In genomic region chr6:146234417-146234816, GRCm38 (mm10) we compare ENCODE assay signal across 26 mouse cellular contexts.
DNase-seq lines count a peak whose midpoint lies in the region; ATAC-seq and TF ChIP-seq lines count a peak whose summit lies in the region.
"Had no signal": no experiment of that assay in that cellular context is flagged by ENCODE, and none has a peak within 500 bp of the region (broad histone marks: within the 10 kb centered on the region; RNA-seq: fewer than 3 reads in every experiment).

No protein-coding gene starts in this region.

- no peak overlapping the region for H3K4me2 ChIP-seq in hindbrain, embryonic 14.5 days (replicated peaks)
- H3K4me2 ChIP-seq in hindbrain, embryonic 11.5 days (replicated peaks; ENCODE audit: low read depth, low read length): no peak overlapping the region
- no peak overlapping the region for H3K4me2 ChIP-seq in hindbrain, postnatal 0 days (ENCODE audit: low read depth, low read length)
- H3K4me2 ChIP-seq in hindbrain, embryonic 12.5 days (replicated peaks): no peak overlapping the region
- no peak overlapping the region for H3K4me2 ChIP-seq in midbrain, embryonic 15.5 days
- no peak overlapping the region for H3K4me2 ChIP-seq in midbrain, embryonic 13.5 days (replicated peaks)
- H3K4me2 ChIP-seq in neural tube, embryonic 14.5 days (ENCODE audit: low read depth, low read length): no peak overlapping the region
- H3K4me2 ChIP-seq: embryonic facial prominence, embryonic 13.5 days; forebrain, embryonic 12.5 days; forebrain, embryonic 15.5 days; heart, embryonic 12.5 days; heart, embryonic 15.5 days had no signal

- peak; percentile 58; the same call in 1 of the 2 replicates for ATAC-seq in hindbrain, embryonic 14.5 days (ENCODE audit: low FRiP score)
- no peak for ATAC-seq in hindbrain, embryonic 11.5 days (ENCODE audit: low FRiP score)
- ATAC-seq in hindbrain, postnatal 0 days: no peak
- ATAC-seq in hindbrain, embryonic 12.5 days (ENCODE audit: low FRiP score): no peak
- no peak for ATAC-seq in midbrain, embryonic 15.5 days (replicated peaks)
- no peak for ATAC-seq in midbrain, embryonic 13.5 days
- ATAC-seq in neural tube, embryonic 14.5 days (ENCODE audit: low read depth): peak; percentile 69
- ATAC-seq: activated CD4-positive, CD25-positive, alpha-beta regulatory T cell, adult 4 months had no signal

- H3K9me3 ChIP-seq in hindbrain, embryonic 14.5 days (ENCODE audit: control insufficient read depth, low read length): no peaks in the 10 kb centered on the region
- no peaks in the 10 kb centered on the region for H3K9me3 ChIP-seq in hindbrain, embryonic 11.5 days (ENCODE audit: control insufficient read depth, low read length)
- H3K9me3 ChIP-seq in hindbrain, postnatal 0 days (ENCODE audit: low read length): no peaks in the 10 kb centered on the region
- H3K9me3 ChIP-seq in hindbrain, embryonic 12.5 days (replicated peaks): no peaks in the 10 kb centered on the region
- H3K9me3 ChIP-seq in midbrain, embryonic 15.5 days: no peaks in the 10 kb centered on the region
- no peaks in the 10 kb centered on the region for H3K9me3 ChIP-seq in midbrain, embryonic 13.5 days
- no peaks in the 10 kb centered on the region for H3K9me3 ChIP-seq in neural tube, embryonic 14.5 days (ENCODE audit: control insufficient read depth, low read length)
- H3K9me3 ChIP-seq: embryonic facial prominence, embryonic 10.5 days; embryonic facial prominence, embryonic 13.5 days; forebrain, embryonic 12.5 days; forebrain, embryonic 15.5 days; heart, embryonic 15.5 days had no signal

- peaks cover 17% of the 10 kb centered on the region for H3K4me1 ChIP-seq in hindbrain, embryonic 14.5 days (replicated peaks; ENCODE audit: control insufficient read depth, insufficient read depth, low read length)
- no peaks in the 10 kb centered on the region for H3K4me1 ChIP-seq in hindbrain, embryonic 11.5 days (replicated peaks; ENCODE audit: control insufficient read depth, insufficient read depth, low read length)
- no peaks in the 10 kb centered on the region for H3K4me1 ChIP-seq in hindbrain, postnatal 0 days (ENCODE audit: insufficient read depth, low read length)
- H3K4me1 ChIP-seq in hindbrain, embryonic 12.5 days: peaks cover 12% of the 10 kb centered on the region
- H3K4me1 ChIP-seq in midbrain, embryonic 15.5 days: peaks cover 13% of the 10 kb centered on the region
- peaks cover 13% of the 10 kb centered on the region for H3K4me1 ChIP-seq in midbrain, embryonic 13.5 days (replicated peaks)
- H3K4me1 ChIP-seq in neural tube, embryonic 14.5 days (ENCODE audit: control insufficient read depth, insufficient read depth, low read length): peaks cover 10% of the 10 kb centered on the region
- H3K4me1 ChIP-seq: heart, embryonic 15.5 days had no signal

- WGBS in hindbrain, embryonic 14.5 days: 44% methylated on average over 1 of the region's 1 CpGs
- WGBS in hindbrain, embryonic 11.5 days: 86% methylated on average over 1 of the region's 1 CpGs
- WGBS in hindbrain, postnatal 0 days: 55% methylated on average over 1 of the region's 1 CpGs
- WGBS in hindbrain, embryonic 12.5 days: 79% methylated on average over 1 of the region's 1 CpGs
- WGBS in midbrain, embryonic 15.5 days: 60% methylated on average over 1 of the region's 1 CpGs
- 77% methylated on average over 1 of the region's 1 CpGs for WGBS in midbrain, embryonic 13.5 days
- 41% methylated on average over 1 of the region's 1 CpGs for WGBS in neural tube, embryonic 14.5 days

- H3K36me3 ChIP-seq in hindbrain, embryonic 14.5 days (replicated peaks; ENCODE audit: control insufficient read depth, insufficient read depth): no peaks in the 10 kb centered on the region
- H3K36me3 ChIP-seq in hindbrain, embryonic 11.5 days (ENCODE audit: control insufficient read depth, insufficient read depth, low read length): no peaks in the 10 kb centered on the region
- no peaks in the 10 kb centered on the region for H3K36me3 ChIP-seq in hindbrain, postnatal 0 days (ENCODE audit: insufficient read depth, low read length)
- no peaks in the 10 kb centered on the region for H3K36me3 ChIP-seq in hindbrain, embryonic 12.5 days
- no peaks in the 10 kb centered on the region for H3K36me3 ChIP-seq in midbrain, embryonic 15.5 days (replicated peaks)
- no peaks in the 10 kb centered on the region for H3K36me3 ChIP-seq in midbrain, embryonic 13.5 days
- no peaks in the 10 kb centered on the region for H3K36me3 ChIP-seq in neural tube, embryonic 14.5 days (ENCODE audit: control insufficient read depth, insufficient read depth, low read length)
- H3K36me3 ChIP-seq: embryonic facial prominence, embryonic 10.5 days; embryonic facial prominence, embryonic 13.5 days; forebrain, embryonic 12.5 days; forebrain, embryonic 15.5 days had no signal

- no peak overlapping the region for H3K4me3 ChIP-seq in hindbrain, embryonic 14.5 days (replicated peaks; ENCODE audit: low read length)
- H3K4me3 ChIP-seq in hindbrain, embryonic 11.5 days (ENCODE audit: low read depth, low read length): no peak overlapping the region
- H3K4me3 ChIP-seq in hindbrain, postnatal 0 days (ENCODE audit: low read length): no peak overlapping the region
- no peak overlapping the region for H3K4me3 ChIP-seq in hindbrain, embryonic 12.5 days
- no peak overlapping the region for H3K4me3 ChIP-seq in midbrain, embryonic 15.5 days
- no peak overlapping the region for H3K4me3 ChIP-seq in midbrain, embryonic 13.5 days (replicated peaks)
- H3K4me3 ChIP-seq in neural tube, embryonic 14.5 days (ENCODE audit: low read depth, low read length): no peak overlapping the region
- H3K4me3 ChIP-seq: embryonic facial prominence, embryonic 10.5 days; embryonic facial prominence, embryonic 13.5 days; erythroblast, embryonic 14.5 days; forebrain, embryonic 12.5 days; forebrain, embryonic 15.5 days; heart, embryonic 12.5 days; heart, embryonic 15.5 days had no signal

- peak; percentile 56 for DNase-seq in hindbrain, embryonic 14.5 days (ENCODE audit: low spot score)
- DNase-seq in hindbrain, embryonic 11.5 days (ENCODE audit: low spot score): no peak
- DNase-seq in hindbrain, postnatal 0 days (ENCODE audit: low spot score): peak; percentile 20
- DNase-seq in right cerebral cortex, postnatal 25 days: no peak
- DNase-seq: adrenal gland, adult 8-10 months; adrenal gland, postnatal 25 days; cerebellum, adult 18-20 months; cerebellum, postnatal 10 days; cerebellum, postnatal 36 days; embryo, embryonic 11 days; gastrocnemius, postnatal 25 days; heart, adult 18-20 months; heart, postnatal 10 days; heart, postnatal 36 days had no signal

- TF ChIP-seq CTCF in hindbrain, postnatal 0 days (IDR thresholded peaks at IDR 0.05; ENCODE audit: low read depth): no peak

- no peaks in the 10 kb centered on the region for H3K27me3 ChIP-seq in hindbrain, embryonic 14.5 days (ENCODE audit: control insufficient read depth, insufficient read depth, low read length)
- no peaks in the 10 kb centered on the region for H3K27me3 ChIP-seq in hindbrain, embryonic 11.5 days (ENCODE audit: control insufficient read depth, insufficient read depth, low read length)
- no peaks in the 10 kb centered on the region for H3K27me3 ChIP-seq in hindbrain, postnatal 0 days (ENCODE audit: insufficient read depth, low read length)
- H3K27me3 ChIP-seq in hindbrain, embryonic 12.5 days: no peaks in the 10 kb centered on the region
- H3K27me3 ChIP-seq in midbrain, embryonic 15.5 days (replicated peaks): no peaks in the 10 kb centered on the region; the same call in 1 of the 2 replicates
- no peaks in the 10 kb centered on the region for H3K27me3 ChIP-seq in midbrain, embryonic 13.5 days
- H3K27me3 ChIP-seq in neural tube, embryonic 14.5 days (ENCODE audit: control insufficient read depth, insufficient read depth, low read length): no peaks in the 10 kb centered on the region
- H3K27me3 ChIP-seq: embryonic facial prominence, embryonic 13.5 days; forebrain, embryonic 12.5 days; forebrain, embryonic 15.5 days; heart, embryonic 12.5 days; heart, embryonic 15.5 days had no signal

- 0 out of 2 replicates have a peak overlapping the region, but pooled peaks have one; percentile 68 for H3K27ac ChIP-seq in hindbrain, embryonic 14.5 days
- no peak overlapping the region for H3K27ac ChIP-seq in hindbrain, embryonic 11.5 days (ENCODE audit: low read depth, low read length)
- no peak overlapping the region for H3K27ac ChIP-seq in hindbrain, postnatal 0 days
- no peak overlapping the region for H3K27ac ChIP-seq in hindbrain, embryonic 12.5 days
- H3K27ac ChIP-seq in midbrain, embryonic 15.5 days: peak overlapping the region; percentile 73; the same call in 1 of the 2 replicates
- H3K27ac ChIP-seq in midbrain, embryonic 13.5 days: no peak overlapping the region
- H3K27ac ChIP-seq in neural tube, embryonic 14.5 days (ENCODE audit: low read depth, low read length): no peak overlapping the region
- H3K27ac ChIP-seq: embryonic facial prominence, embryonic 10.5 days; embryonic facial prominence, embryonic 13.5 days; forebrain, embryonic 12.5 days; forebrain, embryonic 15.5 days; heart, embryonic 15.5 days had no signal

- no peak overlapping the region for H3K9ac ChIP-seq in hindbrain, embryonic 14.5 days
- H3K9ac ChIP-seq in hindbrain, embryonic 11.5 days (ENCODE audit: low read depth, low read length): no peak overlapping the region
- H3K9ac ChIP-seq in hindbrain, postnatal 0 days (replicated peaks; ENCODE audit: low read length): no peak overlapping the region
- H3K9ac ChIP-seq in hindbrain, embryonic 12.5 days: no peak overlapping the region
- no peak overlapping the region for H3K9ac ChIP-seq in midbrain, embryonic 15.5 days
- no peak overlapping the region for H3K9ac ChIP-seq in midbrain, embryonic 13.5 days (replicated peaks)
- H3K9ac ChIP-seq in neural tube, embryonic 14.5 days (replicated peaks; ENCODE audit: low read depth, low read length): no peak overlapping the region
- H3K9ac ChIP-seq: embryonic facial prominence, embryonic 13.5 days; forebrain, embryonic 12.5 days; forebrain, embryonic 15.5 days; heart, embryonic 12.5 days; heart, embryonic 15.5 days had no signal

Comparison
In these comparisons a context has a peak if more than half of its experiments do, and no peak if none do; other contexts are left out.
1. ATAC-seq: peak in hindbrain, embryonic 14.5 days (single experiment) and neural tube, embryonic 14.5 days (single experiment); none in hindbrain, embryonic 11.5 days (single experiment), hindbrain, postnatal 0 days (single experiment), hindbrain, embryonic 12.5 days (single experiment), midbrain, embryonic 15.5 days (single experiment) and midbrain, embryonic 13.5 days (single experiment).
2. DNase-seq: peak in hindbrain, embryonic 14.5 days (single experiment) and hindbrain, postnatal 0 days (single experiment); none in hindbrain, embryonic 11.5 days (single experiment) and right cerebral cortex, postnatal 25 days (single experiment).
3. H3K27ac ChIP-seq: peak in hindbrain, embryonic 14.5 days (single experiment) and midbrain, embryonic 15.5 days (single experiment); none in hindbrain, embryonic 11.5 days (single experiment), hindbrain, postnatal 0 days (single experiment), hindbrain, embryonic 12.5 days (single experiment), midbrain, embryonic 13.5 days (single experiment) and neural tube, embryonic 14.5 days (single experiment).